Comparison of ENCODE assay signal across 12 mouse cellular contexts in genomic region chr7:37364221-37364620, GRCm38 (mm10).
DNase-seq lines count a peak whose midpoint lies in the region; ATAC-seq and TF ChIP-seq lines count a peak whose summit lies in the region.
"Had no signal": no experiment of that assay in that cellular context is flagged by ENCODE, and none has a peak within 500 bp of the region (broad histone marks: within the 10 kb centered on the region; RNA-seq: fewer than 3 reads in every experiment).

No protein-coding gene starts in this region.

- H3K4me1 ChIP-seq in heart, embryonic 13.5 days = peaks cover 33% of the 10 kb centered on the region
- H3K4me1 ChIP-seq in embryonic facial prominence, embryonic 10.5 days = peaks cover 48% of the 10 kb centered on the region
- peaks cover 2% of the 10 kb centered on the region for H3K4me1 ChIP-seq in hindbrain, embryonic 11.5 days (replicated peaks; ENCODE audit: control insufficient read depth, insufficient read depth, low read length)
- peaks cover 34% of the 10 kb centered on the region for H3K4me1 ChIP-seq in midbrain, embryonic 15.5 days
- no peaks in the 10 kb centered on the region for H3K4me1 ChIP-seq in cerebellum, adult 2 months (ENCODE audit: control insufficient read depth, insufficient read depth, low read length)

- WGBS in heart, embryonic 13.5 days = 49% methylated on average over 9 of the region's 9 CpGs
- WGBS in embryonic facial prominence, embryonic 10.5 days = 34% methylated on average over 9 of the region's 9 CpGs
- WGBS in hindbrain, embryonic 11.5 days = 20% methylated on average over 9 of the region's 9 CpGs
- 11% methylated on average over 9 of the region's 9 CpGs for WGBS in midbrain, embryonic 15.5 days
- WGBS in cerebellum, adult 2 months = 77% methylated on average over 9 of the region's 9 CpGs

- peak overlapping the region; percentile 13; the same call in 1 of the 2 replicates for H3K4me2 ChIP-seq in heart, embryonic 13.5 days
- H3K4me2 ChIP-seq in hindbrain, embryonic 11.5 days (replicated peaks; ENCODE audit: low read depth, low read length) = no peak overlapping the region
- peak overlapping the region; percentile 17; the same call in 1 of the 2 replicates for H3K4me2 ChIP-seq in midbrain, embryonic 15.5 days

- intact Hi-C loops in heart, postnatal 36 days (cut with DNase I) = no loop called here

- H3K36me3 ChIP-seq in heart, embryonic 13.5 days = no peaks in the 10 kb centered on the region
- H3K36me3 ChIP-seq in embryonic facial prominence, embryonic 10.5 days (replicated peaks) = no peaks in the 10 kb centered on the region
- H3K36me3 ChIP-seq in hindbrain, embryonic 11.5 days (ENCODE audit: control insufficient read depth, insufficient read depth, low read length) = no peaks in the 10 kb centered on the region
- no peaks in the 10 kb centered on the region for H3K36me3 ChIP-seq in midbrain, embryonic 15.5 days (replicated peaks)

- H3K27me3 ChIP-seq in heart, embryonic 13.5 days (replicated peaks) = no peaks in the 10 kb centered on the region
- peaks cover 14% of the 10 kb centered on the region for H3K27me3 ChIP-seq in embryonic facial prominence, embryonic 10.5 days (replicated peaks; ENCODE audit: low read depth, poor library complexity, severe bottlenecking)
- H3K27me3 ChIP-seq in hindbrain, embryonic 11.5 days (ENCODE audit: control insufficient read depth, insufficient read depth, low read length) = no peaks in the 10 kb centered on the region
- no peaks in the 10 kb centered on the region for H3K27me3 ChIP-seq in midbrain, embryonic 15.5 days (replicated peaks)
- H3K27me3 ChIP-seq in cerebellum, adult 2 months (ENCODE audit: control insufficient read depth, insufficient read depth, low read length) = no peaks in the 10 kb centered on the region

- no peak overlapping the region for H3K27ac ChIP-seq in heart, embryonic 13.5 days (replicated peaks)
- H3K27ac ChIP-seq in embryonic facial prominence, embryonic 10.5 days (replicated peaks) = peak overlapping the region; percentile 73
- H3K27ac ChIP-seq in hindbrain, embryonic 11.5 days (ENCODE audit: low read depth, low read length) = peak overlapping the region; percentile 59; the same call in 1 of the 2 replicates
- peak overlapping the region; percentile 8; the same call in 1 of the 2 replicates for H3K27ac ChIP-seq in midbrain, embryonic 15.5 days
- H3K27ac ChIP-seq in cerebellum, adult 2 months (ENCODE audit: insufficient read depth, low read length) = no peak overlapping the region

- H3K9ac ChIP-seq in heart, embryonic 13.5 days = no peak overlapping the region
- H3K9ac ChIP-seq in hindbrain, embryonic 11.5 days (ENCODE audit: low read depth, low read length) = no peak overlapping the region
- no peak overlapping the region for H3K9ac ChIP-seq in midbrain, embryonic 15.5 days

- no peak for TF ChIP-seq CTCF in cerebellum, adult 2 months (IDR thresholded peaks at IDR 0.05; ENCODE audit: borderline replicate concordance, insufficient read depth, low read depth, low read length)

- TF ChIP-seq POLR2A in cerebellum, adult 2 months (IDR thresholded peaks at IDR 0.05; ENCODE audit: borderline replicate concordance, insufficient read depth, low read length) = no peak

- no peak overlapping the region for H3K4me3 ChIP-seq in heart, embryonic 13.5 days
- H3K4me3 ChIP-seq in embryonic facial prominence, embryonic 10.5 days = no peak overlapping the region
- H3K4me3 ChIP-seq in hindbrain, embryonic 11.5 days (ENCODE audit: low read depth, low read length) = no peak overlapping the region
- no peak overlapping the region for H3K4me3 ChIP-seq in midbrain, embryonic 15.5 days
- H3K4me3 ChIP-seq in cerebellum, adult 2 months (replicated peaks; ENCODE audit: insufficient read depth, low read depth, low read length) = no peak overlapping the region
- H3K4me3 ChIP-seq: erythroblast, embryonic 14.5 days had no signal

- H3K9me3 ChIP-seq in heart, embryonic 13.5 days = no peaks in the 10 kb centered on the region
- no peaks in the 10 kb centered on the region for H3K9me3 ChIP-seq in embryonic facial prominence, embryonic 10.5 days
- no peaks in the 10 kb centered on the region for H3K9me3 ChIP-seq in hindbrain, embryonic 11.5 days (ENCODE audit: control insufficient read depth, low read length)
- H3K9me3 ChIP-seq in midbrain, embryonic 15.5 days = no peaks in the 10 kb centered on the region

- ATAC-seq in heart, embryonic 13.5 days (ENCODE audit: extremely low read depth, insufficient number of reproducible peaks, low FRiP score, low TSS enrichment) = no peak
- ATAC-seq in hindbrain, embryonic 11.5 days (ENCODE audit: low FRiP score) = no peak
- ATAC-seq in midbrain, embryonic 15.5 days (replicated peaks) = no peak
- ATAC-seq: CD4-positive, CD25-positive, alpha-beta regulatory T cell, adult 4 months had no signal

- DNase-seq in heart, postnatal 36 days = no peak
- no peak for DNase-seq in embryonic facial prominence, embryonic 10.5 days (ENCODE audit: low spot score)
- no peak for DNase-seq in hindbrain, embryonic 11.5 days (ENCODE audit: low spot score)
- DNase-seq in cerebellum, adult 2 months = no peak
- DNase-seq in cerebellum, adult 11-12 months = no peak
- no peak for DNase-seq in layer of hippocampus, postnatal 14 days (ENCODE audit: low spot score in 2 of 2)
- DNase-seq: gastrocnemius, postnatal 25 days; kidney, postnatal 10 days had no signal

Comparison
In these comparisons a context has a peak if more than half of its experiments do, and no peak if none do; other contexts are left out.
1. H3K27ac ChIP-seq: peak in embryonic facial prominence, embryonic 10.5 days (single experiment), hindbrain, embryonic 11.5 days (single experiment) and midbrain, embryonic 15.5 days (single experiment); none in heart, embryonic 13.5 days (single experiment) and cerebellum, adult 2 months (single experiment).